Mouse (Mus musculus) limb, embryonic 14.5 days (tissue): Measurements from ENCODE around the gene Dcun1d4. TPM values are rescaled to one million over a fixed set of nuclear protein-coding genes. Genes with fewer than 3 reads are reported as not detected.

Experiments
- ATAC-seq: fragments of 200-750 bp; cut with Nextera tagmentation; 2 replicates; pipeline ENCODE4 v1.8.0; 2017; ENCODE audit warnings: low read depth, moderate number of reproducible peaks, moderate TSS enrichment; ENCODE audit not compliant: low FRiP score
- DNase-seq: peaks from one replicate; pipeline ENCODE4 v3.0.0-alpha.2; 2015; ENCODE audit warnings: low spot score
- H3K27ac ChIP-seq: fragments of 300-500 bp; sonication (generic); replicated peaks from 2 replicates; pipeline ENCODE4 v1.5.1; 2014; ENCODE audit warnings: low read depth, mild to moderate bottlenecking, low read length, moderate library complexity, mixed read lengths
- H3K27me3 ChIP-seq: fragments of 300-500 bp; sonication (generic); 2 replicates; pipeline ENCODE4 v1.6.1; 2014; ENCODE audit warnings: low read length, mixed read lengths; ENCODE audit not compliant: control insufficient read depth, insufficient read depth
- H3K36me3 ChIP-seq: fragments of 300-500 bp; sonication (generic); 2 replicates; pipeline ENCODE4 v1.6.1; 2014; ENCODE audit warnings: mild to moderate bottlenecking, low read length, moderate library complexity, mixed read lengths; ENCODE audit not compliant: control insufficient read depth, insufficient read depth
- H3K4me1 ChIP-seq: fragments of 300-500 bp; sonication (generic); 2 replicates; pipeline ENCODE4 v1.6.1; 2014; ENCODE audit warnings: antibody characterized with exemption, low read length, mixed read lengths; ENCODE audit not compliant: control insufficient read depth, insufficient read depth
- H3K4me2 ChIP-seq: fragments of 300-500 bp; sonication (generic); replicated peaks from 2 replicates; pipeline ENCODE4 v1.6.1; 2014; ENCODE audit warnings: low read depth, mild to moderate bottlenecking, low read length, moderate library complexity; ENCODE audit not compliant: severe bottlenecking
- H3K4me3 ChIP-seq: fragments of 300-500 bp; sonication (generic); replicated peaks from 2 replicates; pipeline ENCODE4 v1.5.1; 2014; ENCODE audit warnings: low read length
- H3K9ac ChIP-seq: fragments of 300-500 bp; sonication (generic); 2 replicates; pipeline ENCODE4 v1.6.1; 2014; ENCODE audit warnings: mild to moderate bottlenecking, low read depth, low read length, moderate library complexity; ENCODE audit not compliant: severe bottlenecking
- H3K9me3 ChIP-seq: fragments of 300-500 bp; sonication (generic); 2 replicates; pipeline ENCODE4 v1.6.1; 2016; ENCODE audit warnings: low read length; ENCODE audit not compliant: control insufficient read depth
- POLR2A ChIP-seq: fragments of 200-500 bp; IDR thresholded peaks from 2 replicates; pipeline ENCODE4 v1.8.0; 2012; ENCODE audit warnings: inconsistent platforms, mild to moderate bottlenecking, moderate library complexity, borderline replicate concordance; ENCODE audit not compliant: insufficient read depth, insufficient read length; ENCODE audit errors: extremely low read depth
- WGBS: fragments of 180-500 bp; shearing (Covaris S2); extraction: QIAGEN DNeasy Blood & Tissue Kit; methylation state at CpG from one replicate; pipeline ENCODE4 v1.1.7; 2014; 5-methylcytosine and 5-hydroxymethylcytosine counted together
- polyA plus RNA-seq, 2 experiments: library from polyadenylated mRNA; depleted of rRNA in 1 of 2; stranded (reverse) in 1 of 2; unstranded in 1 of 2; fragments of >200 nt; fragmentation: Nextera tagmentation in 1 of 2; extraction: Ambion mirVana in 1 of 2; gene quantifications; 2 replicates each; pipeline versions ENCODE4 v1.2.1 to v1.2.3; 2012 to 2014

Gene Dcun1d4
- polyA plus RNA-seq (2012; rRNA removed): 19.4 and 19.9 TPM in 2 replicates
- 27.0 and 34.2 TPM in 2 replicates for polyA plus RNA-seq (2014; fragmentation: Nextera tagmentation; extraction: Ambion mirVana)

DNA sequence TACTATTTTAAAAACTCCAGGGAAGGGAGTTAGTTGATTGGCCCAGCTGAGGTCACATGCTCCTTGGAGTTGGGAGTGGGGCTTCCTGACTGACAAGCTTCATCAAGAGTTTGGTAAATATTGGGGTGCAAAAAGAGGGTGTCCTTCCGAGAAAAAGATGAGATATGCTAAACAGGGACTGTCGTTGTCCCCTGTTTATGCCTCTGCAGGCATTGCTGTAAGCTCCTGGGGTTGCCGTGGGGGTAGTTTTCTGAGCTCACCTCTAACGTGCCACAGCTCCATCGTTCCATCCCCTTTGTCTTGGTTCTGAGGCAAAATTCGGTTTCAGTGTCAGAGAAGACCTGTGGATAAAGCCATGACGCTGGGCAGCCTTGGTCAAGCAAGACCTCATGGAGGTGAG lies at the start of gene Dcun1d4:
Dcun1d4 (plus strand) TSS at position 301 of the 400 bp plus-strand sequence.
- H3K4me2 ChIP-seq: no peak within 1 kb of the TSS
- no peak within 1 kb of the TSS for H3K27ac ChIP-seq
- H3K4me1 ChIP-seq: no peaks in the 10 kb centered on the region
- WGBS: 82% methylated on average over 7 of the region's 7 CpGs
- H3K4me3 ChIP-seq: no peak within 1 kb of the TSS
- H3K27me3 ChIP-seq: no peaks in the 10 kb centered on the region
- ATAC-seq (no peak), DNase-seq (no peak)
- H3K36me3 ChIP-seq: no peaks in the 10 kb centered on the region
- no peaks in the 10 kb centered on the region for H3K9me3 ChIP-seq
- TF ChIP-seq POLR2A: no peak
- no peak within 1 kb of the TSS for H3K9ac ChIP-seq

DNA sequence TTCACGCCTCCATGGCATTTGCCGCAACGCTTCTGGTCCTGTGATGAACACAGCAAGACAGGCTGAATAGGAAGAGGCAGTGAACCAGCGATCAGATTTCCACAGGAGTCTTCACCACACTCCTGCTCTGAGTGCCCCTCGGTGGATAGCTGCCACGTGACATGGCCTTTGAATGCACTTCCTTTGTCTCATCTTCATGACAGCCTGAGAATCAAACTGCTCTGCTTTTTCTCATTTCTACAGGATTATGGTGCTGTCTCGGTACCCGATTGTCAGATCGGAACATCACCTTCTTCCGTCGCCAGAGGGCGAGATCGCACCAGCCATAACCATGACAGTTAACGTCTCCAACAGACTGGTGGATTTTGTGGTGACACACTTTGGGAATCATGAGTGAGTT lies 49.2 kb upstream of the Dcun1d4 start:
- Histone ChIP-seq H3K4me1 (no peaks in the 10 kb centered on the region), H3K27me3 (no peaks in the 10 kb centered on the region), H3K9ac (no peak overlapping the region), H3K27ac (no peak overlapping the region), H3K36me3 (no peaks in the 10 kb centered on the region), H3K4me3 (no peak overlapping the region), H3K9me3 (no peaks in the 10 kb centered on the region), H3K4me2 (no peak overlapping the region)
- DNase-seq: peak; percentile 86
- peak; percentile 68; the same call in 1 of the 2 replicates for ATAC-seq
- no peak for TF ChIP-seq POLR2A
- 24% methylated on average over 14 of the region's 14 CpGs for WGBS

- 81% methylated on average over 6 of the region's 6 CpGs for WGBS
- Histone ChIP-seq H3K4me2 (no peak overlapping the region), H3K4me3 (no peak overlapping the region), H3K4me1 (no peaks in the 10 kb centered on the region), H3K9me3 (no peaks in the 10 kb centered on the region), H3K27me3 (no peaks in the 10 kb centered on the region), H3K27ac (no peak overlapping the region), H3K9ac (no peak overlapping the region), H3K36me3 (no peaks in the 10 kb centered on the region)
- DNase-seq (no peak), ATAC-seq (no peak)
- TF ChIP-seq POLR2A: no peak
Observed at GRCm38 (mm10) chr5:73432805-73433204, 48.0 kb upstream of the Dcun1d4 start.

- Histone ChIP-seq H3K4me2 (no peak overlapping the region), H3K27ac (no peak overlapping the region), H3K4me1 (no peaks in the 10 kb centered on the region), H3K27me3 (no peaks in the 10 kb centered on the region), H3K9me3 (no peaks in the 10 kb centered on the region), H3K9ac (no peak overlapping the region), H3K4me3 (no peak overlapping the region), H3K36me3 (no peaks in the 10 kb centered on the region)
- DNase-seq: no peak
- 72% methylated on average over 7 of the region's 7 CpGs for WGBS
- TF ChIP-seq POLR2A: no peak
- ATAC-seq: no peak
Observed at GRCm38 (mm10) chr5:73434764-73435163, 46.0 kb upstream of the Dcun1d4 start.

- H3K9ac ChIP-seq: no peak overlapping the region
- ATAC-seq (no peak), DNase-seq (no peak)
- no peaks in the 10 kb centered on the region for H3K36me3 ChIP-seq
- H3K4me3 ChIP-seq: no peak overlapping the region
- no peak overlapping the region for H3K4me2 ChIP-seq
- no peaks in the 10 kb centered on the region for H3K27me3 ChIP-seq
- 58% methylated on average over 9 of the region's 9 CpGs for WGBS
- TF ChIP-seq POLR2A: no peak
- no peaks in the 10 kb centered on the region for H3K9me3 ChIP-seq
- H3K4me1 ChIP-seq: no peaks in the 10 kb centered on the region
- no peak overlapping the region for H3K27ac ChIP-seq
Observed at GRCm38 (mm10) chr5:73442176-73442575, 38.6 kb upstream of the Dcun1d4 start.

DNA sequence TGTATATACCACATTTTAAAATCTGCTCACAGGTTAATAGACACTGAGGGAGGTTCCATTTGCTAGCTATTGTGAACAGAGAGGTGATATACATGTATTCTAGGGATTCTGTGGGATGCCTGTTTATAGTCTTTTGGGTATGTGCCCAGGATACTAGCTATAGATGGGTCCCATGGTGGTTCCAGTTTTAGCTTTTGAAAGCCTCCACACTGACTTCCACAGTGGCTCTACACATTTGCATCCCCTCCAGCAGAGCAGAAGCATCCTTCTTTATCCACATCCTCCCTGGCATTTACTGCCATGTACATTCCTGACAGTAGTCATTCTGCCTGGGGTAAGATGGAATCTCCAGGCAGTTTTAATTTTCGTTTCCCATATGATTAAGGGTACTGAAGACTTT lies 30.5 kb upstream of the Dcun1d4 start:
- H3K9me3 ChIP-seq: no peaks in the 10 kb centered on the region
- H3K9ac ChIP-seq: no peak overlapping the region
- DNase-seq (peak; percentile 10), ATAC-seq (no peak)
- WGBS: 86% methylated on average over 1 of the region's 1 CpGs
- H3K4me3 ChIP-seq: no peak overlapping the region
- H3K4me2 ChIP-seq: no peak overlapping the region
- H3K36me3 ChIP-seq: no peaks in the 10 kb centered on the region
- no peaks in the 10 kb centered on the region for H3K27me3 ChIP-seq
- TF ChIP-seq POLR2A: no peak
- no peaks in the 10 kb centered on the region for H3K4me1 ChIP-seq
- H3K27ac ChIP-seq: no peak overlapping the region
